Mouse (Mus musculus): Measurements from ENCODE around the gene Gm4881.

- TF ChIP-seq GATA1 (IDR thresholded peaks at IDR 0.05; ENCODE audit: borderline replicate concordance, low read length) = no peak
- TF ChIP-seq FLI1 (IDR thresholded peaks at IDR 0.05; ENCODE audit: low read length) = no peak
Observed at GRCm38 (mm10) chr7:24954450-24954849, 10.2 kb upstream of the Gm4881 start.

Measured in megakaryocyte, embryonic 14.5 days (primary cell).